ENCODE assay signal across 29 mouse cellular contexts in genomic region chr14:87475721-87476359, GRCm38 (mm10). TPM values are rescaled to one million over a fixed set of nuclear protein-coding genes. Genes with fewer than 3 reads are reported as not detected.
DNase-seq lines count a peak whose midpoint lies in the region; ATAC-seq and TF ChIP-seq lines count a peak whose summit lies in the region.
"Had no signal": no experiment of that assay in that cellular context is flagged by ENCODE, and none has a peak within 500 bp of the region (broad histone marks: within the 10 kb centered on the region; RNA-seq: fewer than 3 reads in every experiment).

No protein-coding gene starts in this region.

- ATAC-seq in kidney, embryonic 14.5 days (ENCODE audit: low FRiP score, low TSS enrichment) = peak; percentile 20; the same call in 1 of the 2 replicates
- peak; percentile 66 for ATAC-seq in lung, embryonic 16.5 days (ENCODE audit: low read depth)
- no peak for ATAC-seq in stomach, embryonic 14.5 days (ENCODE audit: insufficient number of reproducible peaks, insufficient read depth, low FRiP score, low read depth)
- ATAC-seq in stomach, postnatal 0 days (ENCODE audit: low FRiP score, low TSS enrichment) = no peak
- ATAC-seq: forebrain, embryonic 15.5 days; Patski had no signal

- H3K9ac ChIP-seq in kidney, embryonic 14.5 days (ENCODE audit: low read depth, low read length) = no peak overlapping the region
- H3K9ac ChIP-seq in lung, embryonic 16.5 days (ENCODE audit: low read length) = no peak overlapping the region
- no peak overlapping the region for H3K9ac ChIP-seq in stomach, embryonic 14.5 days (replicated peaks; ENCODE audit: low read depth, low read length)
- no peak overlapping the region for H3K9ac ChIP-seq in stomach, postnatal 0 days (ENCODE audit: low read length)
- H3K9ac ChIP-seq: embryonic facial prominence, embryonic 12.5 days; embryonic facial prominence, embryonic 15.5 days; forebrain, embryonic 12.5 days; forebrain, embryonic 15.5 days; heart, embryonic 12.5 days; heart, embryonic 15.5 days; hindbrain, embryonic 13.5 days had no signal

- H3K27me3 ChIP-seq in kidney, embryonic 14.5 days (ENCODE audit: control insufficient read depth, insufficient read depth, low read length) = no peaks in the 10 kb centered on the region
- H3K27me3 ChIP-seq in lung, embryonic 16.5 days (ENCODE audit: control insufficient read depth, insufficient read depth, low read depth, low read length) = no peaks in the 10 kb centered on the region
- no peaks in the 10 kb centered on the region for H3K27me3 ChIP-seq in stomach, embryonic 14.5 days (ENCODE audit: control insufficient read depth, insufficient read depth, low read length)
- no peaks in the 10 kb centered on the region for H3K27me3 ChIP-seq in stomach, postnatal 0 days (ENCODE audit: control insufficient read depth, insufficient read depth, low read length)
- H3K27me3 ChIP-seq: CH12.LX; embryonic facial prominence, embryonic 12.5 days; embryonic facial prominence, embryonic 15.5 days; forebrain, embryonic 12.5 days; forebrain, embryonic 15.5 days; heart, embryonic 12.5 days; heart, embryonic 15.5 days; hindbrain, embryonic 13.5 days; Patski had no signal

- H3K9me3 ChIP-seq in kidney, embryonic 14.5 days (ENCODE audit: control insufficient read depth, low read length) = no peaks in the 10 kb centered on the region
- H3K9me3 ChIP-seq in lung, embryonic 16.5 days (ENCODE audit: control insufficient read depth, low read length) = no peaks in the 10 kb centered on the region
- H3K9me3 ChIP-seq in stomach, embryonic 14.5 days (ENCODE audit: control insufficient read depth, low read depth, low read length) = no peaks in the 10 kb centered on the region
- no peaks in the 10 kb centered on the region for H3K9me3 ChIP-seq in stomach, postnatal 0 days (ENCODE audit: control insufficient read depth, low read length)
- H3K9me3 ChIP-seq: embryonic facial prominence, embryonic 12.5 days; embryonic facial prominence, embryonic 15.5 days; forebrain, embryonic 12.5 days; forebrain, embryonic 15.5 days; G1E; heart, embryonic 12.5 days; heart, embryonic 15.5 days; hindbrain, embryonic 10.5 days; hindbrain, embryonic 13.5 days had no signal

- no peak for TF ChIP-seq POLR2A in lung, adult 2 months (IDR thresholded peaks at IDR 0.05; ENCODE audit: borderline replicate concordance, extremely low read depth, low read depth, low read length)

- no peak overlapping the region for H3K4me2 ChIP-seq in kidney, embryonic 14.5 days (replicated peaks; ENCODE audit: low read depth, low read length)
- no peak overlapping the region; the same call in 1 of the 2 replicates for H3K4me2 ChIP-seq in lung, embryonic 16.5 days (ENCODE audit: low read depth, low read length)
- no peak overlapping the region for H3K4me2 ChIP-seq in stomach, embryonic 14.5 days (replicated peaks; ENCODE audit: low read depth, low read length)
- H3K4me2 ChIP-seq in stomach, postnatal 0 days (replicated peaks; ENCODE audit: low read depth) = no peak overlapping the region
- H3K4me2 ChIP-seq: embryonic facial prominence, embryonic 12.5 days; embryonic facial prominence, embryonic 15.5 days; forebrain, embryonic 12.5 days; forebrain, embryonic 15.5 days; heart, embryonic 12.5 days; heart, embryonic 15.5 days; hindbrain, embryonic 13.5 days had no signal

- no peak overlapping the region for H3K27ac ChIP-seq in kidney, embryonic 14.5 days (ENCODE audit: low read depth, low read length)
- peak overlapping the region; percentile 52; the same call in 1 of the 2 replicates for H3K27ac ChIP-seq in lung, embryonic 16.5 days (ENCODE audit: low read length)
- H3K27ac ChIP-seq in stomach, embryonic 14.5 days (ENCODE audit: low read length) = peak overlapping the region; percentile 27; the same call in 1 of the 2 replicates
- H3K27ac ChIP-seq in stomach, postnatal 0 days (replicated peaks) = no peak overlapping the region
- H3K27ac ChIP-seq: embryonic facial prominence, embryonic 12.5 days; embryonic facial prominence, embryonic 15.5 days; forebrain, embryonic 12.5 days; forebrain, embryonic 15.5 days; heart, embryonic 15.5 days; hindbrain, embryonic 10.5 days; hindbrain, embryonic 13.5 days had no signal

- 55% methylated on average over 10 of the region's 10 CpGs for WGBS in kidney, embryonic 14.5 days
- 50% methylated on average over 10 of the region's 10 CpGs for WGBS in lung, embryonic 16.5 days
- 45% methylated on average over 10 of the region's 10 CpGs for WGBS in lung, adult 2 months
- 35% methylated on average over 10 of the region's 10 CpGs for WGBS in stomach, embryonic 14.5 days
- 37% methylated on average over 10 of the region's 10 CpGs for WGBS in stomach, postnatal 0 days

- no peak for DNase-seq in kidney, adult 18-20 months
- no peak for DNase-seq in lung, adult 2 months
- no peak for DNase-seq in stomach, postnatal 0 days (ENCODE audit: low spot score)
- DNase-seq in c-Kit-positive CD71-positive TER-119-positive erythroid progenitor cells, embryonic 14.5 days (ENCODE audit: low spot score) = no peak
- DNase-seq: adrenal gland, postnatal 10 days; adrenal gland, postnatal 36 days; B cell, adult 2 months; cerebellum, adult 11 months; cerebellum, adult 2 months; cerebellum, adult 9-11 months; cerebellum, postnatal 25 days; gastrocnemius, postnatal 25 days; heart, adult 18-20 months; heart, postnatal 10 days; heart, postnatal 36 days had no signal

- no peak for TF ChIP-seq EP300 in stomach, postnatal 0 days (optimal IDR thresholded peaks at IDR 0.05)

- peaks cover 17% of the 10 kb centered on the region for H3K36me3 ChIP-seq in kidney, embryonic 14.5 days (ENCODE audit: control insufficient read depth, insufficient read depth, low read length)
- H3K36me3 ChIP-seq in lung, embryonic 16.5 days (ENCODE audit: control insufficient read depth, insufficient read depth, low read length) = peaks cover 7% of the 10 kb centered on the region
- peaks cover 5% of the 10 kb centered on the region; the same call in 1 of the 2 replicates for H3K36me3 ChIP-seq in stomach, embryonic 14.5 days (ENCODE audit: control insufficient read depth, insufficient read depth, low read length)
- peaks cover 3% of the 10 kb centered on the region for H3K36me3 ChIP-seq in stomach, postnatal 0 days (ENCODE audit: control insufficient read depth, insufficient read depth, low read length)

- H3K4me1 ChIP-seq in kidney, embryonic 14.5 days (ENCODE audit: control insufficient read depth, insufficient read depth, low read length) = no peaks in the 10 kb centered on the region
- H3K4me1 ChIP-seq in lung, embryonic 16.5 days (replicated peaks; ENCODE audit: control insufficient read depth, insufficient read depth, low read length) = peaks cover 2% of the 10 kb centered on the region; the same call in 1 of the 2 replicates
- no peaks in the 10 kb centered on the region; the same call in 1 of the 2 replicates for H3K4me1 ChIP-seq in lung, adult 2 months (ENCODE audit: control insufficient read depth, insufficient read depth, low read length)
- H3K4me1 ChIP-seq in stomach, embryonic 14.5 days (ENCODE audit: control insufficient read depth, insufficient read depth, low read length) = peaks cover 5% of the 10 kb centered on the region
- H3K4me1 ChIP-seq in stomach, postnatal 0 days (replicated peaks; ENCODE audit: control insufficient read depth, insufficient read depth) = no peaks in the 10 kb centered on the region
- H3K4me1 ChIP-seq: embryonic facial prominence, embryonic 12.5 days; embryonic facial prominence, embryonic 15.5 days; forebrain, embryonic 12.5 days; forebrain, embryonic 15.5 days; hindbrain, embryonic 10.5 days; hindbrain, embryonic 13.5 days had no signal

- no peak for TF ChIP-seq CTCF in lung, adult 2 months (IDR thresholded peaks at IDR 0.05; ENCODE audit: insufficient read depth, low read length)
- no peak for TF ChIP-seq CTCF in stomach, postnatal 0 days (IDR thresholded peaks at IDR 0.05; ENCODE audit: low read depth)

- no peak overlapping the region for H3K4me3 ChIP-seq in kidney, embryonic 14.5 days (ENCODE audit: low read length)
- no peak overlapping the region for H3K4me3 ChIP-seq in lung, embryonic 16.5 days (ENCODE audit: low read length)
- no peak overlapping the region for H3K4me3 ChIP-seq in lung, adult 2 months (replicated peaks; ENCODE audit: extremely low read depth, low read depth, low read length)
- no peak overlapping the region for H3K4me3 ChIP-seq in stomach, embryonic 14.5 days (ENCODE audit: low read depth, low read length)
- H3K4me3 ChIP-seq in stomach, postnatal 0 days (ENCODE audit: low read depth, low read length) = no peak overlapping the region
- H3K4me3 ChIP-seq: embryonic facial prominence, embryonic 12.5 days; embryonic facial prominence, embryonic 15.5 days; forebrain, embryonic 12.5 days; forebrain, embryonic 15.5 days; heart, embryonic 12.5 days; heart, embryonic 15.5 days; hindbrain, embryonic 10.5 days; hindbrain, embryonic 13.5 days had no signal

RNA-seq across cellular contexts. Expression of gene Tdrd3, which starts 59.4 kb away (rescaled TPM):
- polyA plus RNA-seq in kidney, embryonic 14.5 days (2014; fragmentation: Nextera tagmentation; extraction: Ambion mirVana) = 23.1 and 33.6 TPM in 2 replicates
- polyA plus RNA-seq in lung, embryonic 16.5 days (2015; fragmentation: Nextera tagmentation; extraction: Ambion mirVana) = 24.1 and 24.5 TPM in 2 replicates
- polyA plus RNA-seq in lung, adult 2 months (2012; rRNA removed) = 2.8 and 4.8 TPM in 2 replicates
- polyA plus RNA-seq in stomach, embryonic 14.5 days (2014; fragmentation: Nextera tagmentation; extraction: Ambion mirVana) = 31.9 and 36.5 TPM in 2 replicates
- 12.6 TPM in 2 replicates for polyA plus RNA-seq in stomach, postnatal 0 days (2015; fragmentation: Nextera tagmentation; extraction: Ambion mirVana)

Comparison
In these comparisons a context has a peak if more than half of its experiments do, and no peak if none do; other contexts are left out.
1. H3K27ac ChIP-seq: peak in lung, embryonic 16.5 days (single experiment) and stomach, embryonic 14.5 days (single experiment); none in kidney, embryonic 14.5 days (single experiment) and stomach, postnatal 0 days (single experiment).
2. ATAC-seq: peak in kidney, embryonic 14.5 days (single experiment) and lung, embryonic 16.5 days (single experiment); none in stomach, embryonic 14.5 days (single experiment) and stomach, postnatal 0 days (single experiment).